Mouse (Mus musculus) myocyte (in vitro differentiated cells): ENCODE measurements at regions not wholly inside any gene's neighbourhood (a gene's known extent, or its start where the extent isn't known, plus 50 kb on each side); places are given as distances from the start of the nearest gene placed in this dataset.

ENCODE experiments used
- CEBPB ChIP-seq: IDR thresholded peaks from 2 replicates; pipeline ENCODE4 v1.6.1; 2011; ENCODE audit warnings: mild to moderate bottlenecking, moderate library complexity; ENCODE audit not compliant: poor library complexity, insufficient read depth, severe bottlenecking
- E2F4 ChIP-seq: IDR thresholded peaks from one replicate; pipeline ENCODE4 v1.6.1; 2011; ENCODE audit warnings: mild to moderate bottlenecking, control low read depth, moderate library complexity; ENCODE audit not compliant: insufficient read depth
- MAX ChIP-seq: IDR thresholded peaks from one replicate; pipeline ENCODE4 v1.6.1; 2011; ENCODE audit warnings: low read depth, mild to moderate bottlenecking, control low read depth
- MYOD1 ChIP-seq, 3 experiments: IDR thresholded peaks; one replicate each; pipeline ENCODE4 v1.6.1; 2011; ENCODE audit warnings: control low read depth in 2 of 3, low read depth in 2 of 3, mild to moderate bottlenecking in 2 of 3, moderate library complexity in 1 of 3; ENCODE audit not compliant: insufficient read length in 2 of 3, control insufficient read depth in 1 of 3
- MYOG ChIP-seq, 3 experiments: IDR thresholded peaks; one replicate each; pipeline ENCODE4 v1.6.1; 2011; ENCODE audit warnings: control low read depth in 2 of 3, low read depth in 2 of 3, mild to moderate bottlenecking in 2 of 3; ENCODE audit not compliant: insufficient read length in 2 of 3, control insufficient read depth in 1 of 3, insufficient read depth in 1 of 3
- POLR2A ChIP-seq: IDR thresholded peaks from one replicate; pipeline ENCODE4 v1.6.1; 2011; ENCODE audit warnings: low read depth, mild to moderate bottlenecking, control low read depth, moderate library complexity; ENCODE audit not compliant: insufficient read length
- POLR2AphosphoS2 ChIP-seq: IDR thresholded peaks from one replicate; pipeline ENCODE4 v1.6.1; 2011; ENCODE audit warnings: low read depth, control low read depth; ENCODE audit not compliant: insufficient read length
- REST ChIP-seq: IDR thresholded peaks from one replicate; pipeline ENCODE4 v1.6.1; 2011; ENCODE audit warnings: mild to moderate bottlenecking, control low read depth, moderate library complexity; ENCODE audit not compliant: insufficient read depth, insufficient read length
- TCF12 ChIP-seq: IDR thresholded peaks from one replicate; pipeline ENCODE4 v1.6.1; 2011; ENCODE audit warnings: mild to moderate bottlenecking, control low read depth; ENCODE audit not compliant: poor library complexity, insufficient read depth, severe bottlenecking
- TCF3 ChIP-seq: IDR thresholded peaks from one replicate; pipeline ENCODE4 v1.6.1; 2011; ENCODE audit warnings: low read depth, control low read depth; ENCODE audit not compliant: insufficient read length
- USF1 ChIP-seq: IDR thresholded peaks from one replicate; pipeline ENCODE4 v1.6.1; 2011; ENCODE audit warnings: low read depth, mild to moderate bottlenecking, control low read depth, moderate library complexity

DNA sequence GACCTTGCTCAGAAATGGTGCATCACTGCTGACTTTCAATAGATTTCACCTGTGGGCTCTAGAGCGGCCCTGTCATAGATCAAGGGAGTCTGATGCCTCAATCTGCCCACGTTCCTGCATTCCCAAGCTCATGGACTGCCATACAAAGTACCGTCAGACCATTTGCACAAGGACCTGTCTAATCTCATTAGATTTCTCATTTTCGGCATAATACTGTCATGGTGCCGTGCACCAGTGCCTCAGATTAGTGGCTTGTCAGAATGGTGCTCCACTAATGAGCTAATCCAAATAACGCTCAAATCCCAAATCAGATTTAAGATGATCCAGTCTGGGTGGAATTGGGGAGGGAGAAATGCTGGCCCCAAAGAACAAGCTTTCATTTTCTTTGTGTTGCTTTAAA is 321.1 kb downstream of the Icos start:
- TF ChIP-seq MAX: no peak
- no peak for TF ChIP-seq POLR2A
- TF ChIP-seq CEBPB: no peak
- no peak for TF ChIP-seq REST
- no peak for TF ChIP-seq E2F4
- no peak for TF ChIP-seq USF1
- no peak for TF ChIP-seq TCF3
- no peak for TF ChIP-seq TCF12
- TF ChIP-seq MYOD1 (IDR thresholded peaks at IDR 0.05; ENCODE audit: control insufficient read depth in 1 of 3, insufficient read length in 2 of 3, low read depth in 2 of 3): no peak
- TF ChIP-seq MYOG (IDR thresholded peaks at IDR 0.05; ENCODE audit: control insufficient read depth in 1 of 3, insufficient read depth in 1 of 3, insufficient read length in 2 of 3, low read depth in 2 of 3): no peak
- TF ChIP-seq POLR2AphosphoS2: no peak
